Mouse (Mus musculus) limb, embryonic 13.5 days (tissue): ENCODE measurements around the gene Wdr26. TPM values are rescaled to one million over a fixed set of nuclear protein-coding genes. Genes with fewer than 3 reads are reported as not detected.

ENCODE experiments used
- ATAC-seq: fragments of 200-750 bp; cut with Nextera tagmentation; 2 replicates; pipeline ENCODE4 v1.8.0; 2017; ENCODE audit warnings: low read depth, moderate number of reproducible peaks, moderate TSS enrichment; ENCODE audit not compliant: low FRiP score
- H3K27ac ChIP-seq: fragments of 300-500 bp; sonication (generic); 2 replicates; pipeline ENCODE4 v1.5.1; 2015; ENCODE audit warnings: inconsistent platforms, mild to moderate bottlenecking, moderate library complexity
- H3K27me3 ChIP-seq: fragments of 300-500 bp; sonication (generic); 2 replicates; pipeline ENCODE4 v1.6.1; 2015; ENCODE audit warnings: mild to moderate bottlenecking, inconsistent platforms
- H3K36me3 ChIP-seq: fragments of 300-500 bp; sonication (generic); 2 replicates; pipeline ENCODE4 v1.6.1; 2015; ENCODE audit warnings: inconsistent platforms, mild to moderate bottlenecking, moderate library complexity
- H3K4me1 ChIP-seq: fragments of 300-500 bp; sonication (generic); 2 replicates; pipeline ENCODE4 v1.6.1; 2015; ENCODE audit warnings: inconsistent platforms
- H3K4me2 ChIP-seq: fragments of 300-500 bp; sonication (generic); replicated peaks from 2 replicates; pipeline ENCODE4 v1.6.1; 2015; ENCODE audit warnings: inconsistent platforms, mild to moderate bottlenecking, moderate library complexity
- H3K4me3 ChIP-seq: fragments of 300-500 bp; sonication (generic); 2 replicates; pipeline ENCODE4 v1.5.1; 2015; ENCODE audit warnings: moderate library complexity, mild to moderate bottlenecking, inconsistent platforms
- H3K9ac ChIP-seq: fragments of 300-500 bp; sonication (generic); 2 replicates; pipeline ENCODE4 v1.6.1; 2015; ENCODE audit warnings: mild to moderate bottlenecking, inconsistent platforms
- H3K9me3 ChIP-seq: fragments of 300-500 bp; sonication (generic); 2 replicates; pipeline ENCODE4 v1.6.1; 2016; ENCODE audit warnings: inconsistent platforms
- WGBS: fragments of 180-500 bp; shearing (Covaris S2); methylation state at CpG from one replicate; pipeline ENCODE4 v1.1.7; 2015; 5-methylcytosine and 5-hydroxymethylcytosine counted together
- polyA plus RNA-seq: library from polyadenylated mRNA; unstranded; fragments of >200 nt; fragmentation: Nextera tagmentation; extraction: Ambion mirVana; gene quantifications from 2 replicates; pipeline ENCODE4 v1.2.1, GENCODE M21; 2015

Wdr26 gene
- polyA plus RNA-seq, 1 experiment from 2014 or later = 44.4 TPM

DNA sequence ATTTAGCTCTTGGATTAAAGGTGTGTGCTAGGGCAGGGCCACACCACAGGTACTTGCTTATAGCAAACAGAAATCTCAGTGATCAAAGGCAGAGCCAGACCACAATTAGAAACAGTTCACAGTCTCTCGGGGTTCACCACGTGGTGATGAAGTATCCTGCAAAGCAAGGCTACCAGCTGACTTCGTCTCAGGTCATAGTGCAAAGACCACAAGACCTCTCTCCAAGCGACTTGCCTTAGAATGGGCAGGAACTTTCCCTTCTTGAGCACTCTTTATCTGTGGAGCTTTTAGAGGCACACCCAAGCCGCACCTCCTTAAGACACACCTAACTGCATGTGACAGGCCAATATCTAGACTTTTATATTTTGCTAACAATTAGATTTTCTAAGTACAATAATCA, 63.3 kb downstream of the Wdr26 start:
- no peak for ATAC-seq
- Histone ChIP-seq H3K4me3 (no peak overlapping the region), H3K4me1 (peaks cover 30% of the 10 kb centered on the region), H3K36me3 (no peaks in the 10 kb centered on the region), H3K9ac (no peak overlapping the region), H3K27ac (no peak overlapping the region), H3K27me3 (no peaks in the 10 kb centered on the region), H3K9me3 (no peaks in the 10 kb centered on the region), H3K4me2 (no peak overlapping the region)
- WGBS = 62% methylated on average over 5 of the region's 5 CpGs

DNA sequence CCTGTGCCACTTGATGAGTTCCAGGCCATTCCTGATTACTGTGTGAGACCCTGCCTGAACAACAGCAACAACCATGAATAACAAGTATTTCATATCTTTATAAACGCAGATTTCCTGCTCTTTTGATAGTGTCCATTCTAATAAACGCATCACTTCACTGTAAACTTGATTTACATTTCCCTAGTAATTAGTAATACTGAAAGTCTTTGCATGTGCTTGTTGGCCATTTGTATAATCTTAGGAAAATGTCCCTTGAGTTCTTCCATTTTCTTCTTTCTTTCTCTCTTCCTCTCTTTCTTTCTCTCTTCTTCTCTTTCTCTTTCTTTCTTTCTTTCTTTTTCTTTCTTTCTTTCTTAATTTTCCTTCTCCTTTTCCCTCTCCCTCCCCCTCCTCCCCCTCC, 65.6 kb downstream of the Wdr26 start:
- no peaks in the 10 kb centered on the region for H3K9me3 ChIP-seq
- no peak overlapping the region for H3K9ac ChIP-seq
- H3K4me2 ChIP-seq = no peak overlapping the region
- no peak for ATAC-seq
- 91% methylated on average over 2 of the region's 2 CpGs for WGBS
- no peak overlapping the region for H3K4me3 ChIP-seq
- peaks cover 6% of the 10 kb centered on the region for H3K36me3 ChIP-seq
- H3K4me1 ChIP-seq = peaks cover 23% of the 10 kb centered on the region
- no peaks in the 10 kb centered on the region for H3K27me3 ChIP-seq
- H3K27ac ChIP-seq = no peak overlapping the region

DNA sequence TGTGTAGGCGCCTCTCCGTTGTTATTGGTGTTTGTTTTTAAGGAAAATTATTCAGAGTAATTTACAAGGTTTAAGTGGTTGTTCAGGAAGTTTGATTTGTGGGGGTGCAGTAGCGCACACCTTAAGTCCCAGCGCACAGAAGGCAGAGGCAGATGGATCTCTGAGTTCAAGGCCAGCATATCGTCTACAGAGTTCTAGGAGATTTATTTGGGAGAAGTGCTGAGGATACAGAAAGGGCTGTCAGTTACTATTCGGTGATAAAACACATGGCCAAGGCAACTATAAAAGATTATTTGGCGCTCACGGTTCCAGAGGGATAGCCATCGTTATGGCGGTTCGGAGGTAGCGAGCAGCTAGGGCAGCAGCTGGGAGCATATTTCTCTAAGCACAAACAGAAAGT, 66.8 kb downstream of the Wdr26 start:
- H3K4me1 ChIP-seq = peaks cover 23% of the 10 kb centered on the region
- H3K27me3 ChIP-seq = no peaks in the 10 kb centered on the region
- no peaks in the 10 kb centered on the region for H3K9me3 ChIP-seq
- H3K27ac ChIP-seq = peak overlapping the region; percentile 90
- H3K9ac ChIP-seq = peak overlapping the region; percentile 70
- H3K4me3 ChIP-seq = peak overlapping the region; percentile 64
- no peak for ATAC-seq
- H3K4me2 ChIP-seq = peak overlapping the region; percentile 75
- WGBS = 4% methylated on average over 12 of the region's 12 CpGs
- H3K36me3 ChIP-seq = peaks cover 18% of the 10 kb centered on the region

DNA sequence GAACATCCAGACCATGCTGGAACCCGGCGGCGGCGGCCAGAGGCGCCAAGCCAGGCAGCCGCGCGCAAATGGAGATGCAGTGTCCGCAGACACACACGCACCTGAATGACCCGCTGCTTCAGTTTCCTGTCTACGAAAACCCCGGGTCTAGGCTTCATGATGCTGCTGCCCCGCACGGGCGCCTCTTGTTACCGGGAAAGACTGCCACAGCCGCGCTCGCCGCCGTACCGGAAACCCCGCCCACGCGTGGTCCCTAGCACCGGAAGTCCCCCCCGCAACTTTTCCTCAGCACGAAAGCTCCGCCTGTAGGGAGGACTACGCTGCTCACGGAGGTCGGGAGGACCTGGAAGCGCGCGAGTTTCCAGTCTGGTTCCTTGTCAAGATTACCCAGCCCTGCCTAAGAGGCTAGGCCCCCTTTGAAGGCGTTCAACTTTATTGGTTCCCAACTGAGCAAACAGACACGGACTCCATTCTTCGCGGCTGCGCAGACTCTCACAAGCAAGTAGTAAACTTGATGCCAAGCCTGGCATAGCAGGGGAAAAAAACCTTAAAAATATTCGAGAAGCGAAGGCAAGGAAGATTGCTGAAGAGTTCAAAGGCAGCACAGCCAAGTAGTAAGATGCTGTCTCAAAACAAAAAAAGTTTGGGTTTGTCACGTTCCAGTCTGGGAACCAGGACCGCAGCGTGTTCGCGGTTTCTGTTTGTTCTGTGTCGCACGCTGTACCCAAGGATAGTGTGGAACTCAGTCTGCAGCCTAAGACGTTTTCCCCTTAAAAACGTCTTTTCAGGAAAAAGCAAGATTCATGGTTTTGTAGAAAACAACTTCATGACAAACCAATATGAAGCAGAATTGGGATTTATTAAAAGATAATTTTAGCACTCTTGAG, 67.6 kb downstream of the Wdr26 start, which contains the start of the genes Nvl and Cnih4:
Gene Nvl, minus strand, starts transcription at position 255 of the 887 bp plus-strand sequence.
Gene Cnih4, plus strand, starts transcription at position 744 of the 887 bp plus-strand sequence.
- Histone ChIP-seq H3K4me1 (peaks cover 23% of the 10 kb centered on the region), H3K4me2 (peak within 1 kb of the TSS; percentile 75), H3K27ac (peak within 1 kb of the TSS; percentile 90), H3K9me3 (no peaks in the 10 kb centered on the region), H3K9ac (peak within 1 kb of the TSS; percentile 70), H3K36me3 (peaks cover 24% of the 10 kb centered on the region), H3K4me3 (peak within 1 kb of the TSS; percentile 64), H3K27me3 (no peaks in the 10 kb centered on the region)
- under 1% methylated on average over 52 of the region's 52 CpGs for WGBS
- ATAC-seq = peak; percentile 99

GRCm38 (mm10) chr1:181143609-181143949, 68.2 kb downstream of the Wdr26 start:
- Histone ChIP-seq H3K4me1 (peaks cover 23% of the 10 kb centered on the region), H3K9me3 (no peaks in the 10 kb centered on the region), H3K9ac (peak overlapping the region; percentile 70), H3K27ac (peak overlapping the region; percentile 90; the same call in 1 of the 2 replicates), H3K36me3 (peaks cover 29% of the 10 kb centered on the region), H3K4me3 (peak overlapping the region; percentile 64), H3K27me3 (no peaks in the 10 kb centered on the region), H3K4me2 (peak overlapping the region; percentile 75)
- ATAC-seq = peak; percentile 10; the same call in 1 of the 2 replicates
- WGBS = under 1% methylated on average over 12 of the region's 12 CpGs

- H3K4me1 ChIP-seq = peaks cover 9% of the 10 kb centered on the region
- H3K4me2 ChIP-seq = no peak overlapping the region
- peaks cover 66% of the 10 kb centered on the region for H3K36me3 ChIP-seq
- no peaks in the 10 kb centered on the region for H3K27me3 ChIP-seq
- H3K9me3 ChIP-seq = no peaks in the 10 kb centered on the region
- ATAC-seq = no peak
- H3K9ac ChIP-seq = no peak overlapping the region
- no peak overlapping the region for H3K27ac ChIP-seq
- 89% methylated on average over 7 of the region's 7 CpGs for WGBS
- H3K4me3 ChIP-seq = no peak overlapping the region
Measured at GRCm38 (mm10) chr1:181138730-181139129, 73.1 kb downstream of the Wdr26 start.

- Histone ChIP-seq H3K4me3 (no peak overlapping the region), H3K36me3 (peaks cover 84% of the 10 kb centered on the region), H3K27me3 (no peaks in the 10 kb centered on the region), H3K4me2 (no peak overlapping the region), H3K4me1 (no peaks in the 10 kb centered on the region), H3K9ac (no peak overlapping the region), H3K27ac (no peak overlapping the region), H3K9me3 (no peaks in the 10 kb centered on the region)
- WGBS = 95% methylated on average over 6 of the region's 6 CpGs
- ATAC-seq = no peak
Measured at GRCm38 (mm10) chr1:181131915-181132314, 79.9 kb downstream of the Wdr26 start.

- no peak for ATAC-seq
- Histone ChIP-seq H3K4me2 (no peak overlapping the region), H3K4me1 (no peaks in the 10 kb centered on the region), H3K9ac (no peak overlapping the region), H3K36me3 (peaks cover 83% of the 10 kb centered on the region), H3K4me3 (no peak overlapping the region), H3K27ac (no peak overlapping the region), H3K9me3 (no peaks in the 10 kb centered on the region), H3K27me3 (no peaks in the 10 kb centered on the region)
- 94% methylated on average over 9 of the region's 9 CpGs for WGBS
Measured at GRCm38 (mm10) chr1:181126766-181127165, 85.0 kb downstream of the Wdr26 start.

DNA sequence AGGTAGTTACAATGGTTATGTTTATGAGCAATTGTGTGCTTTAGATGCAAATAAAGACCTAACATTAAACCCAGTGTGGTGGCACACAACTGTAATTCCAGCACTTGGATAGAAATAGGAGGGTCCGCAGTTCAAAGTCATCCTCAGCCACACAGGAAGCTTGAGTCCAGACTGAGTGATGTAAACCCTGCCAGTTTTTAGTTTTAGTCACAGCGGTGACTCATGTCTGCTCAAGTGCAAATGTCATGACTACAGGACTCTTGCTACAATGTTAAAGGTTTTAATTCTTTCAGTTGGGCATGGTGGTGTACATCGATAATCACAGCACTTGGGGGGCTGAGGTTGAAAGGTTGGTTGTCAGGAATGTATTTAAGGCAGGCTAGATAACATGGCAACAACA, 85.9 kb downstream of the Wdr26 start:
- Histone ChIP-seq H3K4me1 (no peaks in the 10 kb centered on the region), H3K36me3 (peaks cover 84% of the 10 kb centered on the region), H3K9me3 (no peaks in the 10 kb centered on the region), H3K27me3 (no peaks in the 10 kb centered on the region), H3K9ac (no peak overlapping the region), H3K4me2 (no peak overlapping the region), H3K27ac (no peak overlapping the region), H3K4me3 (no peak overlapping the region)
- no peak for ATAC-seq
- WGBS = 96% methylated on average over 3 of the region's 3 CpGs

GRCm38 (mm10) chr1:181124145-181124544, 87.7 kb downstream of the Wdr26 start:
- no peak for ATAC-seq
- H3K9me3 ChIP-seq = no peaks in the 10 kb centered on the region
- no peaks in the 10 kb centered on the region for H3K4me1 ChIP-seq
- 89% methylated on average over 2 of the region's 2 CpGs for WGBS
- no peak overlapping the region for H3K4me2 ChIP-seq
- no peak overlapping the region for H3K27ac ChIP-seq
- peaks cover 84% of the 10 kb centered on the region for H3K36me3 ChIP-seq
- no peak overlapping the region for H3K4me3 ChIP-seq
- H3K27me3 ChIP-seq = no peaks in the 10 kb centered on the region
- no peak overlapping the region for H3K9ac ChIP-seq
